Mouse (Mus musculus) ES-Bruce4 (cell line): ENCODE measurements around the gene Wdfy1.

Experiments used
- CTCF ChIP-seq: IDR thresholded peaks from one replicate; pipeline ENCODE4 v1.8.1; 2011; ENCODE audit warnings: low read depth, low read length
- EP300 ChIP-seq: IDR thresholded peaks from 2 replicates; pipeline ENCODE4 v1.6.1; 2011; ENCODE audit warnings: low read depth, low read length; ENCODE audit not compliant: insufficient read depth
- POLR2A ChIP-seq: IDR thresholded peaks from one replicate; pipeline ENCODE4 v1.8.1; 2011; ENCODE audit warnings: low read length; ENCODE audit not compliant: insufficient read depth

GRCm38 (mm10) chr1:79786267-79786927 lies 10.5 kb upstream of the Wdfy1 start:
- TF ChIP-seq CTCF (peak; percentile 14), POLR2A (no peak), EP300 (no peak)
